Mouse (Mus musculus) forebrain, embryonic 15.5 days (tissue): ENCODE measurements at regions not wholly inside any gene's neighbourhood (a gene's known extent, or its start where the extent isn't known, plus 50 kb on each side); places are given as distances from the start of the nearest gene placed in this dataset.

Experiments
- ATAC-seq: fragments of 200-750 bp; cut with Nextera tagmentation; replicated peaks from 2 replicates; pipeline ENCODE4 v1.8.0; 2017; ENCODE audit warnings: mild to moderate bottlenecking, moderate TSS enrichment, moderate library complexity
- H3K27ac ChIP-seq: fragments of 300-500 bp; sonication (generic); replicated peaks from 2 replicates; pipeline ENCODE4 v1.5.1; 2015; ENCODE audit warnings: mild to moderate bottlenecking, inconsistent platforms
- H3K27me3 ChIP-seq: fragments of 300-500 bp; sonication (generic); 2 replicates; pipeline ENCODE4 v1.6.1; 2015; ENCODE audit warnings: inconsistent platforms
- H3K36me3 ChIP-seq: fragments of 300-500 bp; sonication (generic); 2 replicates; pipeline ENCODE4 v1.6.1; 2015; ENCODE audit warnings: mild to moderate bottlenecking, inconsistent platforms
- H3K4me1 ChIP-seq: fragments of 300-500 bp; sonication (generic); 2 replicates; pipeline ENCODE4 v1.6.1; 2015; ENCODE audit warnings: inconsistent platforms
- H3K4me2 ChIP-seq: fragments of 300-500 bp; sonication (generic); replicated peaks from 2 replicates; pipeline ENCODE4 v1.6.1; 2015; ENCODE audit warnings: mild to moderate bottlenecking, inconsistent platforms
- H3K4me3 ChIP-seq: fragments of 300-500 bp; sonication (generic); 2 replicates; pipeline ENCODE4 v1.5.1; 2015; ENCODE audit warnings: mild to moderate bottlenecking, inconsistent platforms
- H3K9ac ChIP-seq: fragments of 300-500 bp; sonication (generic); replicated peaks from 2 replicates; pipeline ENCODE4 v1.6.1; 2015; ENCODE audit warnings: mild to moderate bottlenecking, inconsistent platforms
- H3K9me3 ChIP-seq: fragments of 300-500 bp; sonication (generic); 2 replicates; pipeline ENCODE4 v1.6.1; 2016; ENCODE audit warnings: inconsistent platforms
- WGBS: fragments of 180-500 bp; shearing (Covaris S2); methylation state at CpG from one replicate; pipeline ENCODE4 v1.1.7; 2015; ENCODE audit warnings: mixed read lengths; 5-methylcytosine and 5-hydroxymethylcytosine counted together

DNA sequence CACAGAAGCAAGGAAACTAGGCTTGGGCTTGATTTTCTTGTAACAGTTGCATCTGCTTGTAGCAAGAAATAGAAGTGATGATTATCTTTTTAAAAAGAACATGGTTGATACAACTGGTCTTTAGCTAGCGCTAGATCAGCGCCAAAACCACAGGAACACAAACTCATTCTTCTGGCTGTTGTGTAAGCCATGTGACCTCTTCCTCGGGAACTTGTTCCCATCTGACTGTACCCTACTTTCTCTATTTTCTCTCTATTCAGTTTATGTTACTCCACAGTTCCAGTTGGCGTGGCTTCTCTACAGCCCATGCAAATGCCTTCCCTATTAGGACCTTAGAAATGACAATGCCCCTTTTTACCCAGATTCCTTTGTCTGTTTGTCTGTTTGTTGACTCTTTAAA, 187.4 kb downstream of the Prkcq start:
- Histone ChIP-seq H3K27me3 (no peaks in the 10 kb centered on the region), H3K4me2 (no peak overlapping the region), H3K4me1 (peaks cover 13% of the 10 kb centered on the region), H3K9ac (no peak overlapping the region), H3K36me3 (no peaks in the 10 kb centered on the region), H3K4me3 (no peak overlapping the region), H3K27ac (no peak overlapping the region), H3K9me3 (no peaks in the 10 kb centered on the region)
- no peak for ATAC-seq
- WGBS, result 82% methylated on average over 4 of the region's 4 CpGs

DNA sequence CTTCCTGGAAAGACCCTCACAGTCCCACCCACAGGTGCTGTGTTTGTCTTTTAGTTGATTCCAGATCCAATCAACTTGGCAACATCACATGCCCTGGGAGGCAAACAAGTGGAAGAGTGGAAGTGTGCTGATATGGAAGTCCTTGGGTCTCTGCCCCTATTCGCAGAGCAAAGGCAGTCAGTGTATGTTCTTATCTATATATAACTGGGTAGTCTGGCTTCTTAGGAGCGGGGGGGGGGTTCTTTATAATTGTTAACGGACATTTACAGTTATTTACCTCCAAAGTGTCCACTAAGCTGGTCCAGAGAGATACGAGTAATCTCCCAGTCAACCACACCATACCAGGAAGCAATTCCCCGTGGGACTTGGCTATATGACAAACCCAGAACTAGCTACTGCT, 184.8 kb downstream of the Prkcq start:
- WGBS, result 81% methylated on average over 5 of the region's 5 CpGs

DNA sequence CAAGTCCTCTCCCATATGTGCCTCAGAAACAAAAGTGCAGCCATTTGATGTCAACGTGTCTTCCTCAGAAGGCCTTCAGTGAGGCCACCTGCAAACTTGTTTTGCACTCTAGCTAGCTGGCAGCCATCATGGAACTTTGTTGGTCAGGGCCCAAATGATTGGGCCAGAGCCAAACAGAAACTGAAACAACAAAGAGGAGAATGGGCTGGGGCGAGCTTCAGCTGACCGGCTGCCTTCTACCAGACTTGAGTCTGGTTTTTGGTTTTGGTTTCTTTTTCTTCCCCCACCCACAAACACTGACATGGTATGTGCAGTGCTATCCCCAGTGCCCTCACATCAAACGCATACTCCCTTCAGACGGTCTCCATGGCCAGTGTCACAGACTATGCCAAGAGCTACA, 183.7 kb downstream of the Prkcq start:
- no peaks in the 10 kb centered on the region for H3K36me3 ChIP-seq
- H3K27ac ChIP-seq, result no peak overlapping the region
- no peak overlapping the region for H3K4me3 ChIP-seq
- 84% methylated on average over 5 of the region's 5 CpGs for WGBS
- H3K9me3 ChIP-seq, result no peaks in the 10 kb centered on the region
- H3K27me3 ChIP-seq, result no peaks in the 10 kb centered on the region
- H3K4me2 ChIP-seq, result no peak overlapping the region
- no peak for ATAC-seq
- no peaks in the 10 kb centered on the region for H3K4me1 ChIP-seq
- no peak overlapping the region for H3K9ac ChIP-seq

More for the DNA sequence above, 184.8 kb downstream of the Prkcq start:
- no peak for ATAC-seq
- H3K36me3 ChIP-seq, result no peaks in the 10 kb centered on the region
- no peak overlapping the region for H3K9ac ChIP-seq
- H3K27me3 ChIP-seq, result no peaks in the 10 kb centered on the region
- no peak overlapping the region for H3K4me3 ChIP-seq
- H3K9me3 ChIP-seq, result no peaks in the 10 kb centered on the region
- no peak overlapping the region for H3K27ac ChIP-seq
- H3K4me2 ChIP-seq, result no peak overlapping the region
- no peaks in the 10 kb centered on the region for H3K4me1 ChIP-seq
